1 mouse cellular context compared by ENCODE assay signal in genomic region chr7:120690634-120691033, GRCm38 (mm10).
A peak's percentile ranks its signal among the peaks of the same experiment; 100 is the strongest.
TF ChIP-seq lines count a peak whose summit lies in the region.

No protein-coding gene starts in this region.

TF ChIP-seq in MEL, 35 proteins besides CTCF, POLR2A, EP300 and RAD21:
- TF ChIP-seq SMC3 (IDR thresholded peaks at IDR 0.05; ENCODE audit: low read depth, low read length) (peak; percentile 39), NRF1 (IDR thresholded peaks at IDR 0.05; ENCODE audit: insufficient read depth, low read depth, low read length, poor library complexity, severe bottlenecking) (no peak)
